Comparison of ENCODE assay signal across 9 mouse cellular contexts in the genomic region with DNA sequence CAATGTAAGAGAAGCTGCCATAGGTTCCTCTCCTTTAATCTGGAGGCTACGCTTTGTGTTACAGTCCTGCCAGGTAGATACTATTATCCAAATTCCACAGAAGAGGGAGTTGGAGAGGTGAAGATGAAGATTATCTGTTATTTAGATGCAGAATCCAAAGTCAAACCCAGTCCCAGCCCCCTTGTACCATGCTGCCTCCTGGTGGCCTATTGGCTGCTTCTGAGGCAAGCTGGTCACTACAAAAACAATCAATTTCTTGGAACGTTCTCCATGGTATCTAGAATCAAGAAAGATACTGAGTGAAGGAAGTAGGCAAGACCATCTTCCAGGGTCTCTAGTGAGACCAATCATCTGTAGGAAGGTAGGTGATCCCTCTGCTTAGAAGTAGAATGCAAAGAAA. TPM values are rescaled to one million over a fixed set of nuclear protein-coding genes. Genes with fewer than 3 reads are reported as not detected.
DNase-seq lines count a peak whose midpoint lies in the region; ATAC-seq and TF ChIP-seq lines count a peak whose summit lies in the region.
"Had no signal": no experiment of that assay in that cellular context is flagged by ENCODE, and none has a peak within 500 bp of the region (broad histone marks: within the 10 kb centered on the region; RNA-seq: fewer than 3 reads in every experiment).

No protein-coding gene starts in this region.

- H3K4me2 ChIP-seq in liver, embryonic 11.5 days = no peak overlapping the region
- H3K4me2 ChIP-seq in forebrain, embryonic 11.5 days (ENCODE audit: low read depth, low read length, severe bottlenecking) = no peak overlapping the region
- H3K4me2 ChIP-seq in hindbrain, embryonic 16.5 days (ENCODE audit: low read length) = no peak overlapping the region
- no peak overlapping the region for H3K4me2 ChIP-seq in intestine, embryonic 15.5 days (replicated peaks)
- H3K4me2 ChIP-seq: limb, embryonic 12.5 days had no signal

- no peak for TF ChIP-seq POLR2A in liver, adult 2 months (IDR thresholded peaks at IDR 0.05; ENCODE audit: extremely low read depth, insufficient read depth, low read length)
- no peak for TF ChIP-seq POLR2A in embryonic fibroblast, embryonic 13.5 days (IDR thresholded peaks at IDR 0.05; ENCODE audit: low read depth, low read length)

- no peak overlapping the region for H3K9ac ChIP-seq in liver, adult 2 months (ENCODE audit: low read depth, low read length)
- no peak overlapping the region for H3K9ac ChIP-seq in liver, embryonic 11.5 days (ENCODE audit: low read depth, low read length)
- H3K9ac ChIP-seq in forebrain, embryonic 11.5 days (ENCODE audit: low read length) = no peak overlapping the region
- no peak overlapping the region for H3K9ac ChIP-seq in hindbrain, embryonic 16.5 days (ENCODE audit: low read depth, low read length)
- no peak overlapping the region for H3K9ac ChIP-seq in intestine, embryonic 15.5 days
- H3K9ac ChIP-seq: limb, embryonic 12.5 days had no signal

- H3K4me1 ChIP-seq in liver, adult 2 months (ENCODE audit: control insufficient read depth, insufficient read depth, low read length) = no peaks in the 10 kb centered on the region
- H3K4me1 ChIP-seq in liver, embryonic 11.5 days (replicated peaks; ENCODE audit: control insufficient read depth, insufficient read depth, low read length) = no peaks in the 10 kb centered on the region
- no peaks in the 10 kb centered on the region for H3K4me1 ChIP-seq in embryonic fibroblast, embryonic 13.5 days (ENCODE audit: control insufficient read depth, insufficient read depth, low read length)
- no peaks in the 10 kb centered on the region for H3K4me1 ChIP-seq in forebrain, embryonic 11.5 days (replicated peaks; ENCODE audit: control insufficient read depth, insufficient read depth, low read length)
- H3K4me1 ChIP-seq in hindbrain, embryonic 16.5 days (ENCODE audit: control insufficient read depth, insufficient read depth, low read depth, low read length) = no peaks in the 10 kb centered on the region
- no peaks in the 10 kb centered on the region for H3K4me1 ChIP-seq in intestine, embryonic 15.5 days (replicated peaks)
- H3K4me1 ChIP-seq: limb, embryonic 12.5 days had no signal

- ATAC-seq in liver, embryonic 11.5 days (replicated peaks; ENCODE audit: low FRiP score) = no peak
- no peak for ATAC-seq in Patski
- no peak for ATAC-seq in forebrain, embryonic 11.5 days (replicated peaks; ENCODE audit: low FRiP score)
- ATAC-seq in hindbrain, embryonic 16.5 days = no peak
- ATAC-seq in intestine, embryonic 15.5 days = no peak

- no peaks in the 10 kb centered on the region for H3K79me2 ChIP-seq in liver, adult 2 months (ENCODE audit: control insufficient read depth, insufficient read depth, low read length)

- no peaks in the 10 kb centered on the region for H3K9me3 ChIP-seq in liver, embryonic 11.5 days (ENCODE audit: control insufficient read depth, low read length)
- H3K9me3 ChIP-seq in forebrain, embryonic 11.5 days (ENCODE audit: control insufficient read depth, low read length) = no peaks in the 10 kb centered on the region
- no peaks in the 10 kb centered on the region; the same call in 1 of the 2 replicates for H3K9me3 ChIP-seq in hindbrain, embryonic 16.5 days (ENCODE audit: control insufficient read depth, low read length)
- no peaks in the 10 kb centered on the region for H3K9me3 ChIP-seq in intestine, embryonic 15.5 days
- H3K9me3 ChIP-seq: limb, embryonic 12.5 days had no signal

- in situ Hi-C loops in Patski (cut with MboI; ENCODE audit: low pct_unique_long_range_greater_than_20kb) = no loop called here

- POLR2A ChIA-PET in Patski (lab: Charles Lee) = no interaction called here

- CTCF ChIA-PET in Patski (lab: Charles Lee) = no interaction called here

- TF ChIP-seq CTCF in liver, adult 2 months (IDR thresholded peaks at IDR 0.05; ENCODE audit: low read depth, low read length) = peak; percentile 70
- peak; percentile 55 for TF ChIP-seq CTCF in Patski (IDR thresholded peaks at IDR 0.05)
- 0 out of 2 replicates have a peak, but pooled peaks have one; percentile 10 for TF ChIP-seq CTCF in embryonic fibroblast, embryonic 13.5 days (IDR thresholded peaks at IDR 0.05; ENCODE audit: borderline replicate concordance, insufficient read depth, low read length)

- no peaks in the 10 kb centered on the region for H3K27me3 ChIP-seq in liver, adult 2 months (ENCODE audit: control insufficient read depth, insufficient read depth, low read length)
- H3K27me3 ChIP-seq in liver, embryonic 11.5 days (replicated peaks; ENCODE audit: control insufficient read depth, insufficient read depth, low read length) = 0 out of 2 replicates have a peak, but pooled peaks cover 3% of the 10 kb centered on the region
- H3K27me3 ChIP-seq in Patski = peaks cover 14% of the 10 kb centered on the region
- H3K27me3 ChIP-seq in forebrain, embryonic 11.5 days (ENCODE audit: control insufficient read depth, insufficient read depth, low read length) = no peaks in the 10 kb centered on the region
- H3K27me3 ChIP-seq in hindbrain, embryonic 16.5 days (replicated peaks; ENCODE audit: control insufficient read depth, insufficient read depth, low read length) = no peaks in the 10 kb centered on the region
- no peaks in the 10 kb centered on the region for H3K27me3 ChIP-seq in intestine, embryonic 15.5 days (replicated peaks)
- H3K27me3 ChIP-seq: limb, embryonic 12.5 days had no signal

- WGBS in liver, adult 2 months = 58% methylated on average over 2 of the region's 2 CpGs
- 56% methylated on average over 2 of the region's 2 CpGs for WGBS in liver, embryonic 11.5 days
- WGBS in forebrain, embryonic 11.5 days = 68% methylated on average over 2 of the region's 2 CpGs
- 79% methylated on average over 2 of the region's 2 CpGs for WGBS in hindbrain, embryonic 16.5 days
- WGBS in intestine, embryonic 15.5 days = 61% methylated on average over 2 of the region's 2 CpGs

- peak; percentile 10 for DNase-seq in liver, adult 2 months (ENCODE audit: extremely low read depth, low read depth, low spot score)
- no peak for DNase-seq in liver, embryonic 11.5 days (ENCODE audit: low spot score)
- no peak for DNase-seq in Patski (ENCODE audit: low read depth, low spot score)
- peak; percentile 55 for DNase-seq in testis, postnatal 10 days (ENCODE audit: low spot score)
- DNase-seq in forebrain, embryonic 11.5 days (ENCODE audit: low spot score) = no peak

- no peaks in the 10 kb centered on the region for H3K36me3 ChIP-seq in liver, adult 2 months (ENCODE audit: control insufficient read depth, insufficient read depth, low read length)
- H3K36me3 ChIP-seq in liver, embryonic 11.5 days (ENCODE audit: control insufficient read depth, insufficient read depth, low read length) = no peaks in the 10 kb centered on the region
- H3K36me3 ChIP-seq in forebrain, embryonic 11.5 days (ENCODE audit: control insufficient read depth, insufficient read depth, low read length) = no peaks in the 10 kb centered on the region
- H3K36me3 ChIP-seq in hindbrain, embryonic 16.5 days (ENCODE audit: control insufficient read depth, insufficient read depth, low read length) = no peaks in the 10 kb centered on the region
- no peaks in the 10 kb centered on the region for H3K36me3 ChIP-seq in intestine, embryonic 15.5 days
- H3K36me3 ChIP-seq: limb, embryonic 12.5 days had no signal

- no peak overlapping the region for H3K27ac ChIP-seq in liver, adult 2 months (replicated peaks; ENCODE audit: insufficient read depth, low read depth, low read length)
- no peak overlapping the region for H3K27ac ChIP-seq in liver, embryonic 11.5 days (ENCODE audit: low read depth, low read length)
- H3K27ac ChIP-seq in embryonic fibroblast, embryonic 13.5 days (ENCODE audit: insufficient read depth, low read length) = no peak overlapping the region
- H3K27ac ChIP-seq in forebrain, embryonic 11.5 days (ENCODE audit: low read depth, low read length) = no peak overlapping the region
- H3K27ac ChIP-seq in hindbrain, embryonic 16.5 days (ENCODE audit: low read depth, low read length) = no peak overlapping the region
- H3K27ac ChIP-seq in intestine, embryonic 15.5 days = no peak overlapping the region
- H3K27ac ChIP-seq: limb, embryonic 12.5 days had no signal

- no peak overlapping the region for H3K4me3 ChIP-seq in liver, adult 2 months (ENCODE audit: insufficient read depth, low read depth, low read length)
- H3K4me3 ChIP-seq in liver, embryonic 11.5 days (ENCODE audit: low read depth, low read length) = no peak overlapping the region
- no peak overlapping the region for H3K4me3 ChIP-seq in embryonic fibroblast, embryonic 13.5 days (ENCODE audit: insufficient read depth, low read length)
- H3K4me3 ChIP-seq in forebrain, embryonic 11.5 days (ENCODE audit: low read depth, low read length) = no peak overlapping the region
- no peak overlapping the region for H3K4me3 ChIP-seq in hindbrain, embryonic 16.5 days (ENCODE audit: low read length)
- H3K4me3 ChIP-seq in intestine, embryonic 15.5 days (replicated peaks) = no peak overlapping the region
- H3K4me3 ChIP-seq: limb, embryonic 12.5 days had no signal

RNA-seq across cellular contexts. Expression of gene Reep1, which starts 34.2 kb away (rescaled TPM):
- 0.74 and 0.94 TPM in 2 replicates for total RNA-seq in liver, adult 2 months (2014; rRNA removed)
- polyA plus RNA-seq in liver, adult 2 months (2012; rRNA removed) = 0.22 and 0.40 TPM in 2 replicates
- 11.1 and 12.2 TPM in 2 replicates for polyA plus RNA-seq in liver, embryonic 11.5 days (2014; fragmentation: Nextera tagmentation; extraction: Ambion mirVana)
- 2.0 TPM for polyA plus RNA-seq in Patski (2021)
- 2.2 and 4.5 TPM in 2 replicates for polyA plus RNA-seq in embryonic fibroblast, embryonic 13.5 days (2011; ENCODE audit: insufficient read length, low read depth, missing spikeins)
- 44.7 and 47.3 TPM in 2 replicates for polyA plus RNA-seq in forebrain, embryonic 11.5 days (2014; fragmentation: Nextera tagmentation; extraction: Ambion mirVana)
- polyA plus RNA-seq in hindbrain, embryonic 16.5 days (2015; fragmentation: Nextera tagmentation; extraction: Ambion mirVana) = 304 and 342 TPM in 2 replicates
- 16.1 and 16.6 TPM in 2 replicates for polyA plus RNA-seq in intestine, embryonic 15.5 days (2015; fragmentation: Nextera tagmentation; extraction: Ambion mirVana)

RNA-seq across cellular contexts. Expression of gene Kdm3a, which starts 40.4 kb away (rescaled TPM):
- 17.6 and 24.0 TPM in 2 replicates for total RNA-seq in liver, adult 2 months (2014; rRNA removed)
- polyA plus RNA-seq in liver, adult 2 months (2012; rRNA removed) = 2.6 and 4.0 TPM in 2 replicates
- 28.9 and 31.6 TPM in 2 replicates for polyA plus RNA-seq in liver, embryonic 11.5 days (2014; fragmentation: Nextera tagmentation; extraction: Ambion mirVana)
- 53.5 TPM for polyA plus RNA-seq in Patski (2021)
- polyA plus RNA-seq in embryonic fibroblast, embryonic 13.5 days (2011; ENCODE audit: insufficient read length, low read depth, missing spikeins) = 40.1 and 44.1 TPM in 2 replicates
- polyA plus RNA-seq in forebrain, embryonic 11.5 days (2014; fragmentation: Nextera tagmentation; extraction: Ambion mirVana) = 71.0 and 71.8 TPM in 2 replicates
- polyA plus RNA-seq in hindbrain, embryonic 16.5 days (2015; fragmentation: Nextera tagmentation; extraction: Ambion mirVana) = 25.6 and 33.0 TPM in 2 replicates
- 41.9 and 45.2 TPM in 2 replicates for polyA plus RNA-seq in intestine, embryonic 15.5 days (2015; fragmentation: Nextera tagmentation; extraction: Ambion mirVana)

Comparison
In these comparisons a context has a peak if more than half of its experiments do, and no peak if none do; other contexts are left out.
1. DNase-seq: peak in liver, adult 2 months (single experiment) and testis, postnatal 10 days (single experiment); none in liver, embryonic 11.5 days (single experiment), Patski (single experiment) and forebrain, embryonic 11.5 days (single experiment).
2. CTCF ChIP-seq: peak in every context shown above with its lines; median percentile 70 in liver, adult 2 months; 55 in Patski; 10 in embryonic fibroblast, embryonic 13.5 days.